Mouse (Mus musculus): ENCODE results near the gene Slc29a1.

GRCm38 (mm10) chr17:45602984-45603383, 3.6 kb upstream of the Slc29a1 start:
- TF ChIP-seq POLR2A (IDR thresholded peaks at IDR 0.05; ENCODE audit: insufficient read depth, low read depth, low read length) (no peak), CTCF (IDR thresholded peaks at IDR 0.05; ENCODE audit: insufficient read depth, low read depth, low read length) (no peak)
